Mouse (Mus musculus): ENCODE data around the gene Gm48552. TPM values are rescaled to one million over a fixed set of nuclear protein-coding genes. Genes with fewer than 3 reads are reported as not detected.
A peak's percentile ranks its signal among the peaks of the same experiment; 100 is the strongest.

Gm48552 gene
- total RNA-seq, 2 experiments from 2014 or later, result 0.84 to 1.0 TPM

GRCm38 (mm10) chr10:81382039-81382438, 6.8 kb upstream of the Gm48552 start:
- no peak for TF ChIP-seq CTCF (IDR thresholded peaks at IDR 0.05)
- DNase-seq, result no peak
- H3K27ac ChIP-seq, result no peak overlapping the region
- H3K4me3 ChIP-seq, result no peak overlapping the region
- intact Hi-C loops (cut with DNase I), result no loop called here

GRCm38 (mm10) chr10:81383802-81384604, 4.8 kb upstream of the Gm48552 start, which contains the start of the genes Dohh and Gm48551:
Gene Dohh (plus strand): TSS chr10:81384428.
Gene Gm48551 (plus strand): TSS chr10:81384466.
- TF ChIP-seq CTCF (IDR thresholded peaks at IDR 0.05), result no peak
- H3K4me3 ChIP-seq, result peak within 1 kb of the TSS; percentile 80
- DNase-seq, result peak; percentile 99
- intact Hi-C loops (cut with DNase I), result no loop called here
- peak within 1 kb of the TSS; percentile 95 for H3K27ac ChIP-seq

GRCm38 (mm10) chr10:81384605-81384982, 4.2 kb upstream of the Gm48552 start:
- TF ChIP-seq CTCF (IDR thresholded peaks at IDR 0.05), result no peak
- no peak for DNase-seq
- peak overlapping the region; percentile 80 for H3K4me3 ChIP-seq
- intact Hi-C loops (cut with DNase I), result no loop called here
- H3K27ac ChIP-seq, result peak overlapping the region; percentile 95

DNA sequence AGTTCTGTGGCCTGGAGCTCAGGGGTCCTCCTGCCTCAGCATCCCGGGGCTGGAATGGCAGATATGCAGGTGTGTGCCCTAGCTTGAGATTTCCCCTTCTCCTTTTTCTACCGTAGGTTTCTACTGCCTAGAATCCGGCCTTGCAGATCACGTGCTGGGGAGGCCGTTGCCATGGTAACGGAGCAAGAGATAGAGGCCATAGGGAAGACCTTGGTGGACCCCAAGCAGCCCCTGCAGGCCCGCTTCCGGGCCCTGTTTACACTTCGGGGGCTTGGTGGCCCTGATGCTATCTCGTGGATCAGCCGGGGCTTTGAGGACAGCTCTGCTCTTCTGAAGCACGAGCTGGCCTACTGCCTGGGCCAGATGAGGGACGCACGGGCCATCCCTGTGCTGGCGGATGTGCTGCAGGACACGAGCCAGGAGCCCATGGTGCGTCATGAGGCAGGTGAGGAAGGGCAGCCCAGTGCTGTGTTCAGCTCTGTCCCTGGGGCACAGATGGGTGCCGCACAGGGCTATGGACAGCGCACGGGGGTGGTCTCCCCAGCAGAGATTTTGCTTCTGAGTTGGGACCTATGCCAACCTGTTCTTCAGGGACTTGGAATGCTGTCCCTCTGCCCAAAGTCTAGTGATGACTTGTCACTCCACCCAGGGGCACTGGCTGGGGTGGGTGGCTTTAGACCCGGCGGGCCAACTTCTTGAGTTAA, 3.0 kb upstream of the Gm48552 start:
- Histone ChIP-seq H3K27ac (no peak overlapping the region), H3K4me3 (peak overlapping the region; percentile 80)
- no peak for TF ChIP-seq CTCF (IDR thresholded peaks at IDR 0.05)
- no peak for DNase-seq
- intact Hi-C loops (cut with DNase I), result no loop called here

- intact Hi-C loops (cut with DNase I), result no loop called here
- DNase-seq, result no peak
- H3K4me3 ChIP-seq, result no peak overlapping the region
- H3K27ac ChIP-seq, result no peak overlapping the region
- no peak for TF ChIP-seq CTCF (IDR thresholded peaks at IDR 0.05)
These were observed 1.1 kb upstream of the Gm48552 start for GRCm38 (mm10) chr10:81387716-81388115.

- TF ChIP-seq CTCF (IDR thresholded peaks at IDR 0.05), result no peak
- Histone ChIP-seq H3K4me3 (no peak overlapping the region), H3K27ac (peak overlapping the region; percentile 40)
- intact Hi-C loops (cut with DNase I), result no loop called here
- no peak for DNase-seq
These were observed 568 bp downstream of the Gm48552 start for GRCm38 (mm10) chr10:81389373-81389772.

DNA sequence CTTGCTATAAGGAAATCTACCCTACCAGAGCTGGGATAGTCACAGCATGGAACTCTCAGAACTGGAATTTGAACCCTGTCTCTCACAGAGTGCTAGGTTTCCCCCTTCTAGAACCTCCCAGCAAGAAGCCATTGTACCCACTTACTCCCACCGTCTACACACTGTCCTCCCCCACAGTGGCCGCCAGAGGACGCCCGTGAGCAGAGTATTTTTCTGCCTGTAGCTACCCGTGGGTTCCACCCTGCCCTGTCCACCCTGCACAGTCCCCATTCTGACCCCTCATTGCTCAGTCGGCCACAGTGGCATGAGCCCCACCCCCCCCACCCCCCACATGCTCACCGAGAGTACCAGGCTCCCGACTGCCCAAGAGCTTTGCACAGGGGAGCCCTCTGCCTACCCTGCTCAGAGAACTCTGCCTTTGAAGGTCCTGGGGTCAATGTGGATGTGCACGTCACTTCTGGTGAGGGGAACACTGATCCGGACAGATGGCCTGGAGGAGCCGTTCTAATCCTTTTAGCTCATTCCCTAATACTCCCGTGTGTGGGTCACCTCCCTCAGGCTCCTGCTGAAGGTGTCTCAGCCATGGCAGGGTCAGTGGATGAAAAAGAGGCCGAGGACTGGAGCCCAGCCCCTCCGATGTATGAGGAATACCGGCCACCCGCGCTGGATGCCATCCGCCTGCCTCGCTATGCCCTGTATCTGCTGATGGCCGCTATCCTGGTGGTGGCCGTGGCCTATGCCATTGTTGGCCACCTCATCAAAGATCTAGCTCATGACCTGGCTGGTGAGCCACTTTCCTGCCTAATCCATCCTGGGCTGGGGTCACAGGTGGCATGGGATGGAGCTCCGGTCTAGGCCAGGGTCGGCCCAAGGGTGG, 1.2 kb downstream of the Gm48552 start:
- intact Hi-C loops (cut with DNase I), result loop anchor here (1.0 kb wide), 1 partner anchor 60 kb away; no protein-coding TSS in a partner anchor
- H3K4me3 ChIP-seq, result no peak overlapping the region
- DNase-seq, result peak; percentile 81
- peak overlapping the region; percentile 40 for H3K27ac ChIP-seq
- peak; percentile 99 for TF ChIP-seq CTCF (IDR thresholded peaks at IDR 0.05)

- intact Hi-C loops (cut with DNase I), result loop anchor here (1.0 kb wide), 1 partner anchor 60 kb away; no protein-coding TSS in a partner anchor
- no peak for DNase-seq
- Histone ChIP-seq H3K27ac (peak overlapping the region; percentile 28; the same call in 1 of the 2 replicates), H3K4me3 (no peak overlapping the region)
- no peak for TF ChIP-seq CTCF (IDR thresholded peaks at IDR 0.05)
These were observed 1.8 kb downstream of the Gm48552 start for GRCm38 (mm10) chr10:81390678-81390965.

- no peak for DNase-seq
- Histone ChIP-seq H3K4me3 (no peak overlapping the region), H3K27ac (no peak overlapping the region)
- TF ChIP-seq CTCF (IDR thresholded peaks at IDR 0.05), result no peak
- intact Hi-C loops (cut with DNase I), result no loop called here
These were observed 3.5 kb downstream of the Gm48552 start for GRCm38 (mm10) chr10:81392270-81392669.

GRCm38 (mm10) chr10:81392781-81393185, 4.0 kb downstream of the Gm48552 start, which contains the start of gene Smim24:
Gene Smim24 (plus strand): TSS chr10:81393051.
- no peak for TF ChIP-seq CTCF (IDR thresholded peaks at IDR 0.05)
- peak within 1 kb of the TSS; percentile 66 for H3K27ac ChIP-seq
- intact Hi-C loops (cut with DNase I), result no loop called here
- H3K4me3 ChIP-seq, result peak within 1 kb of the TSS; percentile 61
- DNase-seq, result no peak

GRCm38 (mm10) chr10:81393456-81394063, 4.8 kb downstream of the Gm48552 start:
- H3K4me3 ChIP-seq, result peak overlapping the region; percentile 61
- TF ChIP-seq CTCF (IDR thresholded peaks at IDR 0.05), result no peak
- H3K27ac ChIP-seq, result peak overlapping the region; percentile 66
- no peak for DNase-seq
- intact Hi-C loops (cut with DNase I), result loop anchor here (2.0 kb wide), 1 partner anchor 45 kb away; no protein-coding TSS in a partner anchor

DNA sequence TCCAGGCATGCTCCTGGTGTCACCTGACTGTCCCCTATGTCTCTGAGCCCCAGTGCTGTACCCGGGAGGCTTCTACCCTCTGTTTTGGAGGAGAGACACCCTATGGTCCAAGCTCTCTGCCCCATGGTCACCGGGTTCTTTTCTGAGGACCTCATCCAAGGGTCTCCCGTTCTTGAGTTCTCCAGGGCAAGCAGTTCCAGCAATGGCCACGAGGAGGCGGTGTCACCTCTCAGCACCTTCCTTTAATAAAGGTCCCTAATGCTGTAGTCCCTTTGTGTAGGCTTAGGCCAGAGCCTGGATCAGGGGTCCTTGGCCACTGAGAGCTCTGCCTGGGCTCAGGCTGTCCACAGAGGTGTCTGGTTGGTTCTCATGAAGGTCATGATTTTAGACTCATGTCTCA, 6.3 kb downstream of the Gm48552 start:
- Histone ChIP-seq H3K27ac (0 out of 2 replicates have a peak overlapping the region, but pooled peaks have one; percentile 16), H3K4me3 (no peak overlapping the region)
- intact Hi-C loops (cut with DNase I), result loop anchor here (2.0 kb wide), 1 partner anchor 44 kb away; no protein-coding TSS in a partner anchor
- peak; percentile 70 for DNase-seq
- TF ChIP-seq CTCF (IDR thresholded peaks at IDR 0.05), result peak; percentile 97
